Mouse (Mus musculus): Measurements from ENCODE around the gene Eef1a1. TPM values are rescaled to one million over a fixed set of nuclear protein-coding genes. Genes with fewer than 3 reads are reported as not detected.

Eef1a1 gene
- polyA plus RNA-seq, 1 experiment, result 2,102 TPM

DNA sequence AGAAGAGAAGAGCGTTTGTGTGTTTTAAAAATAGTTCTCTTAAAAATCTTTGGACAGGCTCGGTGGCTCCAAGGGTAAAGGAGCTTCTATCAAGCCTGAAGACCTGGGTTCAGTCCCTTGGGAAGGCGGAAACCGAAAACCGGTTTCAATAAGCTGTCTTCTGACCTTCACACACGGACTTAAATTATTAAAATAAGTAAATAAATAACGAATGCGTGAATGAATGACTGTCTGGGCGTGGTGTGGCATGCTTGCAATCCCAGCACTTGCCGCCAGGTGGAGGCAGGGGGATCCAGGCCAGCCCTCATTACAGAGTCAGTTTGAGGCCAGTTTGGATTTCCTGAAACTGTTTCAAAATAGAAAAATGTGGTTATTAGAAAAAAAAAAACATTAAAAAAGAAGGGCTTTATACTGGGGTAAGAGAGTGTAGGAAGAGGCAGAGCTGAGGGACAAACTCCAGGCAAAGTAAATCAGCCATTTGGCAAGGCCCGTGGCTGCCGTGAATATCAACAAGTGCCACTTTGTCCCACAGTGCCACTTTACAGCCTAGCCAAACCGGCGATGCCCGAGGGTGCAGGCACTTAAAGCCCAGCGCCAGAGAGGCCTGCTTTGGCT, 38.9 kb upstream of the Eef1a1 start:
- Histone ChIP-seq H3K36me3 (ENCODE audit: control insufficient read depth, insufficient read depth, low read length) (no peaks in the 10 kb centered on the region), H3K27me3 (ENCODE audit: control insufficient read depth, insufficient read depth, low read length) (no peaks in the 10 kb centered on the region), H3K4me1 (ENCODE audit: control insufficient read depth, insufficient read depth, low read length) (peaks cover 17% of the 10 kb centered on the region), H3K4me3 (ENCODE audit: control insufficient read depth, low read depth, low read length) (peak overlapping the region; percentile 77), H3K27ac (ENCODE audit: control insufficient read depth, insufficient read depth, low read depth, low read length) (peak overlapping the region; percentile 36; the same call in 1 of the 2 replicates)
- no peak; the same call in 1 of the 2 replicates for TF ChIP-seq POLR2A (IDR thresholded peaks at IDR 0.05; ENCODE audit: control insufficient read depth, low read depth, low read length)
- peak; percentile 92; the same call in 1 of the 2 replicates for TF ChIP-seq CTCF (IDR thresholded peaks at IDR 0.05; ENCODE audit: control insufficient read depth, insufficient read depth, insufficient replicate concordance, low read depth, low read length)

DNA sequence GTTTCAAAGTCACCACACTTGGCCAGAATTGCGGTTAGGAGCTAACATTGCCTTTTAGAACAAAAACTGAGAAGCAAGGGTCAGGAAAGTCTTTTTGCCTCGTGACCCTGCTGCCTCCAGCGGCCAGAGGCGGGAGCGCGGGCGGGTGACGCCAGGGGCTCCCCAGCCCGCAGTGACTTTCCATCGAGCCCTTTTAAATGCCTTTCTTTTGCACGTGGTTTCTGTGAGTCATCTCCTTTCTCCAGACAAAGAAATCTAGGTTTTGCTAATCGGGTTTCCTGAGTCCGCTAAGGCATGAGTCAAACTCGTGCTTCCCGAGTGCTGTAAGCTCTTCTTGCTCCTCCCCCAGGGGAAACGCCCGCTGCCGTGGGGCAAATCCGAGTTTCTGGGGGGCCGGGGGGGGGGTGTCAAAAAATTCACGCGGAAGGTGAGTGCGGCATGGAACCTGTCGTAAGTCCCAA, 38.4 kb upstream of the Eef1a1 start:
- H3K27me3 ChIP-seq (ENCODE audit: control insufficient read depth, insufficient read depth, low read length), result no peaks in the 10 kb centered on the region

DNA sequence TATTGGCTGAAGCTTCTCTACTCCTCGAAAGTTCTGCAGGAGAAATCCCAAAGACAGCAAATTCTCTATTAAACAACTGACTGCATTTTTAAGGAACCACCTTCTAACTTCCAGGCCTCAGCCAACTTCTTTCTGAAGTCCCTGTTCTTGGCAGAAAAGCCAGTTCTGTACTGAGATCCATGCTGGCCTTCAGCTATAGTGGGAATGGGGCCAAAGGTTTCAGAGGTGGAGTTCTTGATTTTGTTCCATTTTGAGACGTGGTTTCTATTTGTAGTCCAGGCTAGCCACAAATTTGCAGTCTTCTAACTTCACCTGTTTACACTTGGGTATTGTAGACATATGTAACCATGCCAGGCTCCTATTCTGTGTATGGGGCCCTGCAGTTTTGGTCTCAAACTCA, 37.3 kb upstream of the Eef1a1 start:
- Histone ChIP-seq H3K4me3 (ENCODE audit: control insufficient read depth, low read depth, low read length) (peak overlapping the region; percentile 87; the same call in 1 of the 2 replicates), H3K4me1 (ENCODE audit: control insufficient read depth, insufficient read depth, low read length) (peaks cover 19% of the 10 kb centered on the region), H3K36me3 (ENCODE audit: control insufficient read depth, insufficient read depth, low read length) (no peaks in the 10 kb centered on the region), H3K27ac (ENCODE audit: control insufficient read depth, insufficient read depth, low read depth, low read length) (no peak overlapping the region; the same call in 1 of the 2 replicates), H3K27me3 (ENCODE audit: control insufficient read depth, insufficient read depth, low read length) (no peaks in the 10 kb centered on the region)
- TF ChIP-seq POLR2A (IDR thresholded peaks at IDR 0.05; ENCODE audit: control insufficient read depth, low read depth, low read length), result no peak
- TF ChIP-seq CTCF (IDR thresholded peaks at IDR 0.05; ENCODE audit: control insufficient read depth, insufficient read depth, insufficient replicate concordance, low read depth, low read length), result no peak

More for the DNA sequence above, 38.4 kb upstream of the Eef1a1 start:
- Histone ChIP-seq H3K36me3 (ENCODE audit: control insufficient read depth, insufficient read depth, low read length) (no peaks in the 10 kb centered on the region), H3K4me1 (ENCODE audit: control insufficient read depth, insufficient read depth, low read length) (peaks cover 17% of the 10 kb centered on the region), H3K27ac (ENCODE audit: control insufficient read depth, insufficient read depth, low read depth, low read length) (0 out of 2 replicates have a peak overlapping the region, but pooled peaks have one; percentile 21), H3K4me3 (ENCODE audit: control insufficient read depth, low read depth, low read length) (peak overlapping the region; percentile 77)
- TF ChIP-seq POLR2A (IDR thresholded peaks at IDR 0.05; ENCODE audit: control insufficient read depth, low read depth, low read length) (no peak), CTCF (IDR thresholded peaks at IDR 0.05; ENCODE audit: control insufficient read depth, insufficient read depth, insufficient replicate concordance, low read depth, low read length) (peak; percentile 57; the same call in 1 of the 2 replicates)

DNA sequence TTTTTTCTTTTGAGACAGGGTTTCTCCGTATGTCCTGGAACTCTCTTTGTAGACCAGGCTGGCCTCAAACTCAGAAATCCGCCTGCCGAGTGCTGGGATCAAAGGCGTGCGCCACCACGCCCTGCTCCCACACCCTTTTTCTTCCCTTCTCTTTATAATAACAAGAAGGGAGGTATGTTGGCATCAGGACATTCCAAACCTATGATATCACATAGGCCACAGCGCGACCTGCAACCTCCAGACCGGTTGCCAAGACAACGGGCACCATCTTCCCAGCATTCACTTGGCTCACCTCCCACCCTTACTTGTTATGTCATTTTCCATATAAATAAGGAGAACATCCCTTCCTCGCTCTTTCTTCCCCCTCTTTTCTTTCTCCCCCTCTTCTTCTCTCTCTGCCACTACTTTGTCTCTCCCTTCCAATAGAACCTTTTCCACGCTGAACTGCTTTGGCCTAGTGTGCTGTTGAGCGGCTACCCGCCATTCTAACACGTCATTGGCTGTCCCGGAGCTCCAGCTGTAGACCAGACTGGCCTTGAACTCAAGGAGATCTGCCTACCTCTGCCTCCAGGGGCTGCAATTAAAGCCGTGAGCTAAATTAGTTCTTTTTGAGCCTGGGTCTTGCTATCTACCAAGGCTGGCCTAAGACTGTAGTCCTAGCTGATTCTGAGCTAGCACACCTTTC, 36.6 kb upstream of the Eef1a1 start:
- Histone ChIP-seq H3K4me3 (ENCODE audit: control insufficient read depth, low read depth, low read length) (peak overlapping the region; percentile 87), H3K36me3 (ENCODE audit: control insufficient read depth, insufficient read depth, low read length) (no peaks in the 10 kb centered on the region), H3K27ac (ENCODE audit: control insufficient read depth, insufficient read depth, low read depth, low read length) (peak overlapping the region; percentile 78), H3K27me3 (ENCODE audit: control insufficient read depth, insufficient read depth, low read length) (no peaks in the 10 kb centered on the region), H3K4me1 (ENCODE audit: control insufficient read depth, insufficient read depth, low read length) (peaks cover 25% of the 10 kb centered on the region)
- TF ChIP-seq CTCF (IDR thresholded peaks at IDR 0.05; ENCODE audit: control insufficient read depth, insufficient read depth, insufficient replicate concordance, low read depth, low read length), result no peak
- peak; percentile 44; the same call in 1 of the 2 replicates for TF ChIP-seq POLR2A (IDR thresholded peaks at IDR 0.05; ENCODE audit: control insufficient read depth, low read depth, low read length)

DNA sequence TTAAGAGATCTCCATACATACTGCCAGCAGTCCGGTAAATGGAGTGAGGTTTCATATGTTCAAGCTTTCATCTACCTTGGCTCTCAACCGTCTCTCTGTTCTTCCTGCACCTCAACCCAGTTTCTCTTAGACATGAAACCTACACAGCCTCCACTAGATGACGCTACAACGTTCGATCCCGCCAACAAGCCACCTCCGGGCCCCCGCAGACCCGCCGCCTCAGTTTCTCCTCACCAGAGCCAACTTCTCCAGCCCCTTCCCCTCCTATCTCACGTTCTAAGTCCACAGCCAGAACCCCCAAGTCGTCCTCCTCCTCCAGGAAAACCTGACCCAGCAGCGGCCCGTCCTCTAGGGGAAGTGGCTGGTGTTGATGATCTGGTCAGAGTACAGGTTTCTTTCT, 32.7 kb upstream of the Eef1a1 start:
- H3K4me1 ChIP-seq (ENCODE audit: control insufficient read depth, insufficient read depth, low read length), result peaks cover 23% of the 10 kb centered on the region
- no peaks in the 10 kb centered on the region for H3K36me3 ChIP-seq (ENCODE audit: control insufficient read depth, insufficient read depth, low read length)
- no peaks in the 10 kb centered on the region for H3K27me3 ChIP-seq (ENCODE audit: control insufficient read depth, insufficient read depth, low read length)
- H3K27ac ChIP-seq (ENCODE audit: control insufficient read depth, insufficient read depth, low read depth, low read length), result no peak overlapping the region
- H3K4me3 ChIP-seq (ENCODE audit: control insufficient read depth, low read depth, low read length), result peak overlapping the region; percentile 82
- TF ChIP-seq POLR2A (IDR thresholded peaks at IDR 0.05; ENCODE audit: control insufficient read depth, low read depth, low read length) (no peak), CTCF (IDR thresholded peaks at IDR 0.05; ENCODE audit: control insufficient read depth, insufficient read depth, insufficient replicate concordance, low read depth, low read length) (peak; percentile 21; the same call in 1 of the 2 replicates)

DNA sequence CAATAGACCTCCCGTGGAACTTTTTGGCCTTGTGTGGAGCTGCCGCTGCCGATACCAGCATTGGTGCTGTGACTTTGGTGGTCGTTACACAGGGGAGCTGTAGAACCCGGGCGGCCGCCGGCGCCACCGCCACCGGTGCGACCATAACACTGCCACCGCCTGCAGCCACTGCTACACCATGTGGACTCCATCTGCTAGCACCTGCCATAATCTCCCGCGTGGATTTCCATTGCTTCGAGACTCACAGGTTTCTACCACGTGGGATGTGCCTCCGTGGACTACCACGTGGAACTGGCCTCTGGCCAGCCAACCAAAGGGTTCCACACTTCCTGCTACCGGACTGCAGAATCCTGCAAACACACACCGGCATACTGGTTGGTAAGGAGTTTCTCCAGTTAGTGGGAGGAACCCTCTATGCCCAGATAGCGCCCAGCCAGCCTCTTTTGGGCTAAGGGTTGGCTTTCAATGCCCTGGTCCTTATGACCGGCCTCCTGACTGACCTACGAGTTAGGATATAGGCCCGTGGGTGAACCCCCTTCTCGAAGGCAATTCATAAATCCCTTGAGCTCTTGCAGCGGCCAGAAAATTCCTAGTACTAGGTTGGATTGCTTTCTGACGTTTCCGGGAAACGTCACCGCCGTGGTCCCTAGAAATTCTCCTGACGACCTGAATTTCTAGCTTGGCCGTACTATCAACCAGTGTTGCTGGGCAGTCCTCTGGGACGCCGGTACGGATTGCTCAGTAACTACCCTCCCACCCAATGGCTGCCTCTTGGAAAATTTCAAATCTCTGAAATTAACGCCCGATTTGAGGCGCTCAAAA, 32.0 kb upstream of the Eef1a1 start:
- Histone ChIP-seq H3K27me3 (ENCODE audit: control insufficient read depth, insufficient read depth, low read length) (no peaks in the 10 kb centered on the region), H3K36me3 (ENCODE audit: control insufficient read depth, insufficient read depth, low read length) (no peaks in the 10 kb centered on the region), H3K4me1 (ENCODE audit: control insufficient read depth, insufficient read depth, low read length) (peaks cover 23% of the 10 kb centered on the region), H3K4me3 (ENCODE audit: control insufficient read depth, low read depth, low read length) (peak overlapping the region; percentile 82), H3K27ac (ENCODE audit: control insufficient read depth, insufficient read depth, low read depth, low read length) (peak overlapping the region; percentile 62)
- TF ChIP-seq CTCF (IDR thresholded peaks at IDR 0.05; ENCODE audit: control insufficient read depth, insufficient read depth, insufficient replicate concordance, low read depth, low read length) (no peak), POLR2A (IDR thresholded peaks at IDR 0.05; ENCODE audit: control insufficient read depth, low read depth, low read length) (no peak; the same call in 1 of the 2 replicates)

All from testis, adult 2 months (tissue).